Mouse (Mus musculus) brain, embryonic 14.5 days (tissue): ENCODE results near the gene Bcas3.

Source experiments
- CTCF ChIP-seq: fragments of 200-500 bp; IDR thresholded peaks from 2 replicates; pipeline ENCODE4 v1.5.1; 2012; ENCODE audit warnings: inconsistent platforms, mild to moderate bottlenecking, moderate library complexity, borderline replicate concordance; ENCODE audit not compliant: insufficient read depth, insufficient read length; ENCODE audit errors: extremely low read depth
- POLR2A ChIP-seq: fragments of 200-500 bp; IDR thresholded peaks from 2 replicates; pipeline ENCODE4 v1.6.1; 2012; ENCODE audit warnings: mild to moderate bottlenecking, inconsistent platforms, borderline replicate concordance; ENCODE audit not compliant: poor library complexity, insufficient read depth, insufficient read length, severe bottlenecking; ENCODE audit errors: extremely low read depth

DNA sequence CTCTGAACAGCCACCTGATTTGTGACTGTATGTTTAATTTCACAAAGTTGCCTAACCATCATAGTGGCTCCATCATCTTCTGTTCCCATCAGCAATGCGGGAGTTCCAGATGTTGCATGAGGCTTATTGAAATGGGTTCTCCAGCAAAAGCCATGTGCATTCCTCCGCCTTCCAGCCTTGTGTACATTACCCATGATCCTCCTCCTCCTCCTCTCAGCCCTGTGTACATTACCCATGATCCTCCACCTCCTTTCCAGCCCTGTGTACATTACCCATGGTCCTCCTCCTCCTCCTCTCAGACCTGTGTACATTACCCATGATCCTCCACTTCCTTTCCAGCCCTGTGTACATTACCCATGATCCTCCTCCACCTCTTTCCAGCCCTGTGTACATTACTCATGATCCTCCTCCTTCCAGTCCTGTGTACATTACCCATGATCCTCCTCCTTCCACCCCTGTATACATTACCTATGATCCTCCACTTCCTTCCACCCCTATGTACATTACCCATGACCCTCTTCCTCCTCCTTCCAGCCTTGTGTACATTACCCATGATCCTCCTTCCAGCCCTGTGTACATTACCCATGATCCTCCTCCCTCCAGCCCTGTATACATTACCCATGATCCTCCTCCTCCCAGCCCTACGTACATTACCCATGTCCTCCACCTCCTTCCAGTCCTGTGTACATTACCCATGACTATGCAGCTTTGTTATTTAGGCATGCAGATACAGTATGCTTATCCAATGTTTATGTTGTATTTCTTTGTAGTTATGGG, 250.8 kb downstream of the Bcas3 start:
- TF ChIP-seq POLR2A (no peak), CTCF (no peak)
